Mouse (Mus musculus) neutrophil, adult 5-6 weeks (primary cell): ENCODE results near the gene Lnx2. TPM values are rescaled to one million over a fixed set of nuclear protein-coding genes. Genes with fewer than 3 reads are reported as not detected.

Source experiments
- ATAC-seq: fragments of 151-379, 151-347 bp; 2 replicates; pipeline ENCODE4 v1.8.0; 2017; ENCODE audit warnings: mild to moderate bottlenecking, moderate TSS enrichment; ENCODE audit not compliant: insufficient number of reproducible peaks, poor library complexity, low FRiP score, severe bottlenecking; ENCODE audit errors: extremely low read depth
- total RNA-seq: library from RNA; stranded (forward); fragments of 200-1000 nt; gene quantifications from 2 replicates; pipeline ENCODE4 v1.2.3, GENCODE M21; 2017

Gene Lnx2
- 13.5 and 18.3 TPM in 2 replicates for total RNA-seq

DNA sequence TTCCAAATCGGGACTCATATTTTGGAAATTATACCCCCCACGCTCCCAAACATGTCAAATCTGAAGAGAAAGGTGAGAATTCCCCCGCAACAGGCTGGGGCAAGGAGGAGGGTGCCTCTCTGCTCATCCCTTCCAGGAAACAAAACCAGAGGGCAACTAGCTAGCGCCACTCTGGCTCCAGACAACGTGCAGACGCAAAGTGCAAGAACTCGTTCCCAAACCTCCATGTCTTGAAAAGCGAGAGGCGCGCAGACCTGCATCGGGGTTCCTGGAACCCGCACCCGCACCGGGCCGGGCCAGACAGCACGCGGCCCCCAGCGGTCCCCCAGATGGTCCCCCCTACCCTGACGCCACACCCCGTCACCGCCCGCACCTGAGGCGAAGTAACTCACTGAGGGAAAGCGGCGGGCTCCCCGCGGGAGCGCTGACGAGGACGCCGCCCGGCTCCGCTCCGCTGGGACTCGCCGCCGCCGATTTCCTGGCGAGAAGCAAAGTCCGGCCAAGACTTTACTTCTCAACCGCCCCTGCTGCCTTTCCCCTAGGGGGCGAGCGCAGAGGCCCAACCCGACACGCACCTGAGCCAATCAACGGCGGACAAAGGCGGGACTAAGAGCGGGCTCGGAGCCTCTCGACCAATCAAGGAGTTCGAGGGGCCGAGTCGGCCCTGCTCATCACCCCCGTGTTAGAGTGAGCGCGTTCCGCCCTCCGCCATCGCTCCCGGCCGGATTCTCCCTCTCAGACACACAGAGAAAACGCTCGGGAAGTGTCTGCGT, at the start of gene Lnx2:
TSS of gene Lnx2 (minus strand) at position 561 of the 773 bp plus-strand sequence.
- peak; percentile 94 for ATAC-seq

DNA sequence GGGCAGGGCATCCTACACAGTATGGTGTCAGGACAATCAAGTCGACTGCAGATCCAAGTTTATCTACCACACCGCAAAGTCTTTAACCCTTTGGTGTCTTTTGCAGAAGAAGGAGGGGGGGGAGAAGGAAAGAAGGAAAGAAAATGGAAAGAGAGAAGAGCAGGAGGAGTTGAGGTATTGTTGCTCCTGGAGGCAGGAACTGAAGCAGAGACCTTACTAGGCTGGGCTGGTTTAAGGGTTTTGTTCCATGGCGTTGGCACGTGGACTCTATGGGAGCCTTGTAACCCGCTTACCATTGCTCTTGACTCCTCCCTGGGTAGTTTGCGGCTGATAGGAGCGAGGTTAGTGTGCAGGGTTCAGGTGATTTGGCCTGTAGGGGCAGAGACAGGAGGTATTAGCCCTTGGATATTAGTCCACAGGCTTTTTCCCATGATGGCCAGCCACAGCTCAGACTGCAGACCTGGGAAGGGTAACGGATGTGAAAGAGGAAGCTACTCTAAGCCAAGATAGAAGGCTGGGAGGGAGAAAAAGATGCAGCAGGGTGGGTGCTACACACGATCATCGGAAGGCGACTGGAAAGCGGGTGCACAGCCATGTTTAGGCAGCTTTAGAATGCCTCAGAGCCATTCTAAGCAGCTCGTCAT, 49.3 kb upstream of the Lnx2 start:
- ATAC-seq: no peak

DNA sequence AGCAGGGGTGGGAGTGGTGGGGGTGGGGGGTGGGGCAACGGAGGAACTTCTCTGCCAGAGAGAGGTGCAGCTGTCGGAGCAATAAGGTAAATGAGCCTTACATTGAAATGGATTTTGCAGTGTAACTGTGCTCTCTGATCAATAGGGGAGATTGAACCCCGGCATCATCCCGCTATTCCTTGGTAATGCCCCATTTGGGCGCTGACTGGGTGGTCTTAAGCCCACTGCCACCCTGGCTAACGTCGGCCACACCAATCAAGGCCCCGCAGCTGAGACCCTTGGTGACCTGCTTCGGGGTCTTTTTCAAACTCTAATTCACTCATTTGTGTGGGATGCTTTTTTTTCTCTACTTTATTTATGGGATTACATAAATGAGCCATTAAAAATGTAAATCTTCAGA, 48.4 kb upstream of the Lnx2 start:
- no peak for ATAC-seq

DNA sequence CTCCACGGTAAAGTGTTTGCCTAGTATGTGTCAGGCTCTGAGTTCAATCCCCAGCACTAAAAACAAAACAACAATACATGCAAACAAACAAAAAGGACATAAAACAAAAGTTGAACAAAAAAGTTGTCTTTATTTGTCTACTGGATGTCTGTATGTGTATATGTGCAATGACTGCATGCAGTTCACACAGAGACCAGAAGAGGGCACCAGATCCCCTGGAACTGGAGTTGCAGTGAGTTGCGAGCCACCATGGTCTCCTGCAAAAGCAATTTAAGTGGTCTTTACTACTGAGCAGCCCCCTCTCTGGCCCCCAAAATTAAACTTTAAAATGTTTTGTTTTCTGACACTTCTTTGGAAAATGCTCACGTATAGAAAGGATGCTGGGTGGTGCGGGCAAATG, 44.8 kb upstream of the Lnx2 start:
- no peak for ATAC-seq

DNA sequence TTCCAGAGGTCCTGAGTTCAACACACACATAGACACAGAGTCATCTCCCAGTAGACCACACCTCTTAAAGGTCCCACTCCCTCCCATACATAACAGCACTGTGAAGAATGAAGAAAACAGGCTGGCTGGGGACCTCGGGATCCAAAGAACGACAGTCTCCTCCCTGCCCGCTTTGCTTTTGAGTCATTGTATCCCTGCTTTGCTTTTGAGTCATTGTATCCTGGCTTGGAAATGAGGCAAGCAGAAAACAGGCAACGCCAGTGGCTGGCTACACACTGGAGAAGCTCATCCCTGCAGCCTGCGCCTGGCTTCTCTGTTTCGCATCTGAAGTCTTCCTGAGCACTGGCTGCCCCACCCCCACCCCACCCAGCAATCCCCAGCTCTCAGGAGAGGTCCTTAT, 40.6 kb upstream of the Lnx2 start:
- no peak for ATAC-seq

DNA sequence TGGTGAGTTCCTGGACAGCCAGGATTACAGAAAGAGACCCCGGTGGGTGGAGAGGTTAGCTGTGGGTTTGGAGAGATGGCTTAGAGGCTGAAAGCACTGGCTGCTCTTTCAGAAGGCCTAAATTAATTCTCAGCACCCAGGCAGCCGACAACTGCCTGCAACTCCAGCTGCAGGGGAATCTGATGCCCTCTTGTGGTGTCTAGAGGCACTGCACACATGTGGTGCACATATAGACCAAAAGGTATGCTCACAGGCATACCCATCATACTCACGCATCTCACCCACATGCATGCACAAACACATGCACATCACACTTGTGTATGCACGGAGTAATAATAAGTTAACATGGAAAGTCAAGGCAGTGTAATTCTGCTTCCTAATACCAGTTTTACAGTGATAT, 39.2 kb upstream of the Lnx2 start:
- ATAC-seq: no peak

DNA sequence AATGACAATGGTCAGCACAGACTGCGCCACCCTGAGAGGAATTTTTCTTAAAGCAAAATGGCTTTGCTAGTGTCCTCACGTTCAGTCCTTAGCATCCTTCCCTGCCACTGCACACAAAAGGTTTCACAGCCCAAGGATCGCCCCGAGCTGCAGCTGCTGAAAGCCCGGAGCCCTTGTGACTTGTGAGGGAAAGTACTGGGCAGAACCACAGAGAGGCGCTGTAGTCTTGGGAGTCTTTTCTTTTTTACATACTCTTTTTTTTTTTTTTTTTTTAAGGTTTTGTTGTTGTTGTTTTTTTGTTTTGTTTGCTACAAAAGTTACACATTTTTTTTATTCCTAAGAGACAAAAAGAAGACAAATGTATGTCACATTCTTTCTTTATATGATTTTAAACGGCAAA, 38.4 kb upstream of the Lnx2 start:
- no peak for ATAC-seq

DNA sequence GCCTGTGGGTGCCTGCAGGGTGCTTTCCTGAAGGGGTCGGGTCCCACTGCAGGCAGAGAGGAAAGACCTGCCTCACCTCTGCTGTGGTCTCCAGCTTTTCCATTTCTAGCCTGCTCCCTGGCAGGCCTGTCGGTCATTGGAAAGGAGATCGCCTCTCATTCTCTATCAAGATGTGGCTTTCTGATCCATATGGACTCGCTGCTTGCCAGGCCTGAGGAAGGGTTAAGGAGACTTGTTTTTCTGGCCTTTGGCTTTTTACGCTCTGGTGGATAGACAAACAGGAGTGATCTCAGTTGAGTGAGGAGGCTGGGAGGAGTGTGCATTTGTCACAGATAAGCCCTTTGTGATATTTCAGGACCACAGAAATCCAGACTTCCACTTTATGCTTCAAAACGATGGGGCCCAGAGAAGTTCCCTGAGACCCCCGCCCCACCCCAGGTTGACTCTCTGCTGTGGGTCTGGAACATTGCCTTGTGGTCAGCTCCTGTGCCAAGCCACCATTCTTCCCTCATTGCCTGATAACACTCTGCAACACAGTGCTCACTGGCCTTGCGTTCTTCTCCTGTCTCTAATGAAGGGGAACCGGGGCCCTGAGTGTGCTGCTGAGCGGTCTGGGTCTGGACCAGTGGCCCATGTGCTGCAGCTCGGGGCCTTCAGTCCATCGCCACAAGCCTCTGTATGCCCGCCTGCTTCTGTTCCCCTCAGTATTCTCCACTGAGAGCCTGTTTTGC, 32.6 kb upstream of the Lnx2 start:
- ATAC-seq: no peak

DNA sequence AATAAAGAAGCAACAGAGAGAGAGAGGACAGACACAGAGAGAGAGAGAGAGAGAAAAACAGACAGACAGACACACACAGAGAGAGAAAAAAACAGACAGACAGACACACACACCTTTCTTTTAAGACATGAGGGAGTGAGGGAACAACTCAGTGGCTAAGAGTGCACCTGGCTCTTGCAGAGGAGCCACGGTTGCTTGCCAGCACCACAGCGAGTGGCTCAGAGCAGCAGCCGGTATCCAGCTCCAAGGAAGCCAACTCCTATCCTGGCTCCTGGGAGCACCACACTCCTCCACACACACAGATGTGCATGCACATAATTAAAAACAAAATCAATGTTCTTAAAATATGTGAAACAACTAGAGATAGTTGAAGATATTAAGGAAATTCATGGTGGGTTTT, 30.9 kb upstream of the Lnx2 start:
- no peak for ATAC-seq

DNA sequence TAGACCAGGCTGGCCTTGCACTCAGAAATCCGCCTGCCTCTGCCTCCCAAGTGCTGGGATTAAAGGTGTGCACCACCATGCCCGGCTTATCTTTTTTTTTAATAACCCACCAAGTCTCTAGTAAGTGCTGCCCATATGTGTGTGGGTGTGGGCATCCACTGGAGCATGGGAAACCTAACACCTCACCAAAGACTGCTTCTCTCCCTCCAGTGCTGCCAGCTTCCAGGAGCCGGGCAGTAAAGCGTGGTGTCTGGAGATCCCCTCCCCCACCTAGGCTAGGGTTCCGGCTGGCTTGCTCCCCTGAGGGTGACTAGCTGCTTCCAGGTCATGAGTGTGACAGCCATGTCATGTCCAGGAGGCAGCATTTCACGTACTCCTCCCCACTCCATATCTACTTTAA, 25.9 kb upstream of the Lnx2 start:
- no peak for ATAC-seq

DNA sequence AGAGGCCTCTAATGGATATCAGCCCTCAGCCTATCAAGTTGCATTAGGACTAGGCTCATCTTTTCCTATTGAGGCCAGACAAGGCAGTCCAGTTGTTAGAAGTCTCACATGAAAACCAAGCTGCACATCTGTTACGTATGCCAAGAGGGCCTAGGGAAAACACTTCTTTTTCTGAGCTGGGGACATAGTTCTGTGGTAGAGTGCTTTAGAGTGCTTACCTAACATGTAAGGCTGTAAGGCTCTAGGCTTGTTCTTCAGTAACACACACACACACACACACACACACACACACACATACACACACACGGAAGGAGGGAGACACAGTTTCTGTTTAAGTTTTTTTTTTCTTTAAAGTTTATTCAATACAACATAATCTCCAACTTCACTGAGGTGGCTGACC, 23.8 kb upstream of the Lnx2 start:
- ATAC-seq: no peak

DNA sequence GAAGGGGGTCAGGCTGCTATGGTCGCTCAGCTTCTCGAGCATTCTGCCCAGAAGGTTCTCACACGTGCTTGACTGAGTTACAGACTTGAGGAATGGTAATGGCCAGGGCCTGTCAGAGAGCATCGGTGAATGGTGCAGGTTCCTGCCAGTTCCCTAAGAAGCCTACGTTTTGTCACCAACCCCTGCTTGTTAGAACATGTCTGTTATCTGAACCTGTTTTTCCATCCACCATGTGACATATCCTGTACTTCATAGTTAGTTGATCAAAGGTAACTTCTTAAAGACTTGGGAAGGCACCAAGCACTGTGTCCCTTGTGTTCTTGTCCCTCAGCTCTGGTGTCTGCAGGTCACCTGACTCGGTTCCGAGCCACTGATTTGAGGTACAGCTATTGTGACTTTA, 22.3 kb upstream of the Lnx2 start:
- no peak for ATAC-seq

DNA sequence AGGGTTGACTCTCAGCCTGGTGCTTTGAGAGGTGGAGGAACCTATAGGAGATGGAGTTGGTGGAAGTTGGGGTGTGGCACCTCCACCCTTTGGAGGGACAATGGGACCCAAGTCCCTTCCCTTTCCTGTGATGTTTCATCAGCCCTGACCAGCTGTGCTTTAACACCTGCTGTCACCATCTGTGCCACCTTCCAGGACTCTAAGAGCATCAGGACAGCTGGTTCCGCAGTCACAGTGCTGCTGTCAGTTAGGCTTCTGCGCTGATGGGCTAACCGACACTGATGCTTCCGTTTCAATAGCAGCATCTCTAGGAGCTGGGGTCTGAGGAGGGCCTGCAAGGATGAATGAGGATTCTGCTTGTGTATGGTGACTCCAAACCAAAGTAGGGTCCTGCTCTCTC, 20.2 kb upstream of the Lnx2 start:
- ATAC-seq: no peak

DNA sequence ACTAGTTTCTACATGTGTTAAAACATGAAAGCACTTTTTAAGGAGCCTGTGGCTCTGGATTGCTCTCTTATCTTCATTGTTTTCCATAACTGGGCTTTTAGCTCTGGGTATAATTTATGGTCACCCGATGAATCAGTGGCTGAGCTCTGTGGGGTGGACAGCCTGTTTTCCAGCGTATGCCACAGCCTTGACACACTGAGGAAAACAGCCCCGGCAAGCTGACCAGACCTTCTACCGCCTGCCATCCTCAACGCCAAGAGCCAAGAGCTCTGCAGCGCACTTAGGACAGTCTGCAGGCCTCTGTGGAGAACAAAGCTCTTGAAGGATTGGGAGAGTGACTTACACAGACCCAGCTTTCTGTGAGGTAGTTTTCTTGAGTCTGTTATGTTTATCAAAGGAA, 17.9 kb upstream of the Lnx2 start:
- ATAC-seq: no peak

DNA sequence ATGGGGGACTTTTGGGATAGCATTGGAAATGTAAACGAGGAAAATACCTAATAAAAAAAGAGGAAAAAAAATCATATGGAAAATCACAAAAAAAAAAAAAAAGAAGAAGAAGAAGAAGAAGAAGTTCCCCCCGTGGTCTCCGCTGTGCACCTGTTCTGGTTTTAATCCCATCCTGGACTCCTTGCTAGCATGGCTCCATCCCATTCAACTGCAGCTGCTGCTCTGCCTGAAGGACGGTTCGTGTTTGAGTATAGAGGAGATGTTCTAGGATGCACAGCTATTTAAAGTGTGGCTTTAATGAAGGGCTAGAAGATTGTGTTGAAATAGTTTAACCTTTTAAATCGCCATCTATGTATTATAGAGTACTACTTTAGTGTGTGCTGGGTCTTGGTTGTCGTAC, 16.1 kb upstream of the Lnx2 start:
- ATAC-seq: no peak

DNA sequence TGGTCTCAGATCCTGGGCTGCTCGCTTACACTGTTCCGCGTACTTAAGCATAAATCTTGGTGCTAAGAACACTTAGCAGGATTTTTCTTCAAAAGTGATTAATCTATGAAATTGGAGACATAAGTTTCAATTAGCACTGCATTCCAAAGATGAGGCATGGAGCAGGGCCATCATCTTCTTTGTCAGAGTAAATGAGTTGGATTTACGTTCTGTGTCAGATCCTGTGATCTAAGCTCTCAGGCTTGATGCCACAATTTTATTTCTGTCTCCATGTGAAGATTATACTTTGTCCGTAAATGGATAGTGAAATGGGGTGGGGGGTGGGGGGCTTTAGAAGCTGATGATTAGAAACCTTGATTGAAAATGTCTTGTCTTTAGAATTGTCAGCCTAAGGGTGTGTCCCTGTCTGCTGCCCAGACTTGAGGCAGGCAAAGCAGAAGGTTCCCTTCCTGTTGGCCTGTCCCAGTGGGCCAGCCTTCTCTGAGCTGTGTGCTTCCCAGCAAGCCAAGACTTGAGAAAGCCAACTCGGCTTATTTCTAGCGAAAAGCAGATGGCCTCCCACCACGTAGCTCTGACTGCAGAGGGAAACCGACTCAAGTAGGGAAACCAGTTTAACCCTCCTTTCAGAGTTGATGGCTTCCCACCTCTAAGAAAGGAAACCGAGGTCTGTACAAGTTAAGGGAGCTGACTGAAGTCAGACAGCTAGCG, 14.0 kb upstream of the Lnx2 start:
- no peak for ATAC-seq

DNA sequence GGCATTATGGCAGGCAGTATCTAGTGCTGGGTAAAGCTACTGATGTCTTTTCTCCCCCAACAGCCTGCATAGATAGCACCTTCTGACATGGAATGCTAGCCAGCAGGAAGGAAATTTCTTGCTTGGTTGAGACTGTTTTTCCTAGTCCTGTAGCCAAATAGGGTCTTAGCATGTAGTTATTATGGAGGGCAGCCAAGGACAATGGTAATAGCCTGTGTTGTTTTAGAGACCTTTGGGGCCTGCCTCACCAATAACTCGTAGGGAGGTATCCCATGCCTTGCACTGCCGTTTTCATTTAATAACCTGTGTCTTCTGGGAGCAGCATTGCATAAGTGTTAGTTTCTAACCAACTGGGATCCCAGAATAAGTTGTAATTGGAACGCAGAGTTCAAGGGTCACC, 13.4 kb upstream of the Lnx2 start:
- no peak for ATAC-seq

DNA sequence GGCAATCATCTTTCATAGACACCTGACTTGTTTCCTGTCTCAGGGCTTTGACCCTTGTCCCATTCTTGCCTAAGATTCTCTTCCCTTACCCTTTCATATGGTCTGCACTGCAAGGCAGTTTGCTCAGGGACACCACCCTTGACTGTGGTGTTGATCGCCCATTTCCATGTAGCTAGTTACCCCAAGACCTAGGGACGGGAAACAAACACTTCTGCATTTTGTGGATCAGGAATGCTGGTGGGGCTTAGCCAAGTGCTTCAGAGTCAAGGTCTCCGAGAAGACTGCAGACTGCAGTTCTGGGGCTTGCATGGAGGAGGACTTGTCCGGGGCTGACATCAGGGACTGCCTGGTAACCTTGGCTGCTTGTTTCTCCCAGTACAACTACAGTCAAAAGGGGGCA, 10.4 kb upstream of the Lnx2 start:
- no peak for ATAC-seq

DNA sequence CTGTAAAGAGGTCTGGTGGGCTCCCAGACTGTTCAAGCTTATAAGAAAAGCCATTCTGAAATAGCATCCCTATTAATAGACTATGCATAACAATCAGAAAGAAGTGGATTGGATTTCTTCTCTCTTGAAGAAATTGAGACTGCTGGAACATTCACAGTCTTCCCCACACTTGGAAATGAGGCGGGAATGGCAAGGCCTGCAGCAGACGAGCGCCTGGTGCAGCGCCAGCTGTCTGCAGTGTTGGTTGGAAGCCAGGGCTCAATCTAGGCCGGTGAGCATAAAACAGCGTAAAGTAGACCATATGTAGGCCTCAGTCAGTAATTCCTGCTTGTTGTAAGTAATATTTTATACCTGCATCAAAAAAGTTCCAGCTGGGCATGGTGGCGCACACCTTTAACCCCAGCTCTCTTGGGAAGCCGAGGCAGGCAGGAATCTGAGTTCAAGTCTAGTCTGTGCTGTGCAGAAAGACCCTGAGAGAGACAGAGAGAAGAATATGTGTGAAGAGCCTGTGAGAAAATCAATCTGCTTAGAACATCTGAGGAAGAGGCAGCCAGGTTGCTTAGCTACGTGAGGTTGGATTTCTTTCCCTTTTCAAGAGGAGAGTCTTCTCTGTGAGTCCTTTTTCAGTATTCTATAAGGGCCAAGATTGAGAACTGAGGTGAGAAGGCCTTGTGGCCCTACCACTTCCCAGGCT, 9.0 kb upstream of the Lnx2 start:
- ATAC-seq: no peak
